Mouse (Mus musculus) lung, postnatal 0 days (tissue): ENCODE data around the gene Qpctl.

Experiments used
- CTCF ChIP-seq: IDR thresholded peaks from 2 replicates; pipeline ENCODE4 v1.5.1; 2016; ENCODE audit warnings: antibody characterized with exemption, mild to moderate bottlenecking
- EP300 ChIP-seq: IDR thresholded peaks from 2 replicates; pipeline ENCODE4 v1.6.1; 2016; ENCODE audit warnings: antibody characterized with exemption, mild to moderate bottlenecking, control low read depth

GRCm38 (mm10) chr7:19146793-19147192 lies 2.3 kb downstream of the Qpctl start:
- TF ChIP-seq CTCF = no peak
- no peak for TF ChIP-seq EP300
